Mouse (Mus musculus): ENCODE measurements around the gene Bahcc1.

DNA sequence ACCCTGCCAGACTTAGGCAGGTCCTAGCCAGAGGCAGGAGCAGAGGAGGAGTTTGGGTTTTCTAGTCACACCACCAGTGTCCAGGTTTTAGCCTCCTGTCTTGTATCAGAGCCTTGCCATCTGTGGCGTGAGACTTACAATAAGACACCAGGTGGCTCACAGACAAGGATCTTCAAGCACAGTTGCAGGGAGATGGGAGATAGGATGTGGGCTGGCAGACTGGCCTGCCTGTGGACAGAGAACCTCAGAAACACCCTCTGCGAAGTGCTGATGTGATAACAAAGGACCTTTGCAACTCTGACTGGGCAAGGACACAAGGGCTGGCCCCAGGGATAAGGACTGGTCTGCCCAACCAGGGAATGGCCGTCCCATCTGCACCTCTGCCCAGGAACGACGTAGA lies 66.7 kb downstream of the Bahcc1 start:
- TF ChIP-seq CTCF (IDR thresholded peaks at IDR 0.05; ENCODE audit: insufficient read depth, low read length) (no peak), POLR2A (IDR thresholded peaks at IDR 0.05; ENCODE audit: borderline replicate concordance, extremely low read depth, low read depth, low read length) (no peak)
